Mouse (Mus musculus): ENCODE measurements around the gene Usp30. TPM values are rescaled to one million over a fixed set of nuclear protein-coding genes. Genes with fewer than 3 reads are reported as not detected.

The Usp30 gene
- 10 to 100 TPM; 37.8 to 39.3 TPM for total RNA-seq (2021)

- DNase-seq, result no peak
These were observed at the start of gene Usp30 for GRCm38 (mm10) chr5:114065161-114065560. Gene Usp30 (plus strand): TSS chr5:114065461.

- DNase-seq, result no peak
These were observed 40.9 kb upstream of the Usp30 start for GRCm38 (mm10) chr5:114024390-114024789.

- no peak for DNase-seq
These were observed 40.4 kb upstream of the Usp30 start for GRCm38 (mm10) chr5:114024885-114025284.

- DNase-seq, result no peak
These were observed 37.9 kb upstream of the Usp30 start for GRCm38 (mm10) chr5:114027217-114027944.

- DNase-seq, result no peak
These were observed 37.1 kb upstream of the Usp30 start for GRCm38 (mm10) chr5:114028111-114028510.

GRCm38 (mm10) chr5:114030652-114031051 is 34.6 kb upstream of the Usp30 start:
- no peak for DNase-seq

- no peak for DNase-seq
These were observed 33.0 kb upstream of the Usp30 start for GRCm38 (mm10) chr5:114032161-114032763.

- no peak for DNase-seq
These were observed 30.9 kb upstream of the Usp30 start for GRCm38 (mm10) chr5:114034393-114034792.

- DNase-seq, result no peak
These were observed 30.1 kb upstream of the Usp30 start for GRCm38 (mm10) chr5:114035111-114035510.

- no peak for DNase-seq
These were observed 24.8 kb upstream of the Usp30 start for GRCm38 (mm10) chr5:114040508-114040907.

- DNase-seq, result no peak
These were observed 24.4 kb upstream of the Usp30 start for GRCm38 (mm10) chr5:114040911-114041310.

GRCm38 (mm10) chr5:114041327-114041930 is 23.8 kb upstream of the Usp30 start:
- DNase-seq, result no peak

- no peak for DNase-seq
These were observed 21.5 kb upstream of the Usp30 start for GRCm38 (mm10) chr5:114043800-114044199.

- no peak for DNase-seq
These were observed 20.1 kb upstream of the Usp30 start for GRCm38 (mm10) chr5:114045134-114045533.

GRCm38 (mm10) chr5:114046151-114046550 is 19.1 kb upstream of the Usp30 start:
- DNase-seq, result no peak

GRCm38 (mm10) chr5:114046604-114047003 is 18.7 kb upstream of the Usp30 start:
- no peak for DNase-seq

- DNase-seq, result no peak
These were observed 18.1 kb upstream of the Usp30 start for GRCm38 (mm10) chr5:114047182-114047581.

- no peak for DNase-seq
These were observed 16.4 kb upstream of the Usp30 start for GRCm38 (mm10) chr5:114048731-114049308.

- DNase-seq, result peak in 1 of 2 experiments; percentile 31
These were observed 13.0 kb upstream of the Usp30 start for GRCm38 (mm10) chr5:114052246-114052761.

GRCm38 (mm10) chr5:114057129-114057731 is 8.0 kb upstream of the Usp30 start:
- DNase-seq, result no peak

- no peak for DNase-seq
These were observed 3.6 kb upstream of the Usp30 start for GRCm38 (mm10) chr5:114061675-114062074.

GRCm38 (mm10) chr5:114063958-114064357 is 1.3 kb upstream of the Usp30 start:
- DNase-seq, result no peak

GRCm38 (mm10) chr5:114066601-114067000 is 1.3 kb downstream of the Usp30 start:
- no peak for DNase-seq

All from layer of hippocampus, postnatal 36 days (tissue).